Mouse (Mus musculus): ENCODE data around the gene Ptpn11. TPM values are rescaled to one million over a fixed set of nuclear protein-coding genes. Genes with fewer than 3 reads are reported as not detected.
A peak's percentile ranks its signal among the peaks of the same experiment; 100 is the strongest.

Gene Ptpn11
- total RNA-seq, 2 experiments from 2014 or later = 147 to 166 TPM

- DNase-seq = no peak
- intact Hi-C loops (cut with DNase I) = loop anchor here (10.0 kb wide), 1 partner anchor 233 kb away; no protein-coding TSS in a partner anchor
Observed at GRCm38 (mm10) chr5:121188265-121188664, 2.9 kb downstream of the Ptpn11 start.

- peak; percentile 61 to 65 for DNase-seq
- intact Hi-C loops (cut with DNase I) = loop anchor here (10.0 kb wide), 1 partner anchor 233 kb away; no protein-coding TSS in a partner anchor
Observed at GRCm38 (mm10) chr5:121187580-121188001, 3.6 kb downstream of the Ptpn11 start.

GRCm38 (mm10) chr5:121184945-121185551 is 6.1 kb downstream of the Ptpn11 start:
- DNase-seq = no peak
- intact Hi-C loops (cut with DNase I) = loop anchor here (10.0 kb wide), 1 partner anchor 230 kb away; no protein-coding TSS in a partner anchor

GRCm38 (mm10) chr5:121184375-121184774 is 6.8 kb downstream of the Ptpn11 start:
- intact Hi-C loops (cut with DNase I) = loop anchor here (10.0 kb wide), 1 partner anchor 230 kb away; no protein-coding TSS in a partner anchor
- DNase-seq = no peak

- intact Hi-C loops (cut with DNase I) = loop anchor here (10.0 kb wide), 1 partner anchor 228 kb away; no protein-coding TSS in a partner anchor
- no peak for DNase-seq
Observed at GRCm38 (mm10) chr5:121183269-121183668, 7.9 kb downstream of the Ptpn11 start.

- intact Hi-C loops (cut with DNase I) = no loop called here
- no peak for DNase-seq
Observed at GRCm38 (mm10) chr5:121179077-121179857, 11.9 kb downstream of the Ptpn11 start.

GRCm38 (mm10) chr5:121172835-121173234 is 18.4 kb downstream of the Ptpn11 start:
- intact Hi-C loops (cut with DNase I) = no loop called here
- no peak for DNase-seq

- no peak for DNase-seq
- intact Hi-C loops (cut with DNase I) = no loop called here
Observed at GRCm38 (mm10) chr5:121169588-121169987, 21.6 kb downstream of the Ptpn11 start.

GRCm38 (mm10) chr5:121166884-121167283 is 24.3 kb downstream of the Ptpn11 start:
- intact Hi-C loops (cut with DNase I) = no loop called here
- no peak for DNase-seq

- no peak for DNase-seq
- intact Hi-C loops (cut with DNase I) = no loop called here
Observed at GRCm38 (mm10) chr5:121162923-121163322, 28.3 kb downstream of the Ptpn11 start.

- intact Hi-C loops (cut with DNase I) = no loop called here
- DNase-seq = no peak
Observed at GRCm38 (mm10) chr5:121162285-121162684, 28.9 kb downstream of the Ptpn11 start.

- DNase-seq = no peak
- intact Hi-C loops (cut with DNase I) = no loop called here
Observed at GRCm38 (mm10) chr5:121158966-121159365, 32.2 kb downstream of the Ptpn11 start.

- DNase-seq = no peak
- intact Hi-C loops (cut with DNase I) = no loop called here
Observed at GRCm38 (mm10) chr5:121157489-121157888, 33.7 kb downstream of the Ptpn11 start.

- intact Hi-C loops (cut with DNase I) = no loop called here
- no peak for DNase-seq
Observed at GRCm38 (mm10) chr5:121157017-121157416, 34.2 kb downstream of the Ptpn11 start.

- no peak for DNase-seq
- intact Hi-C loops (cut with DNase I) = no loop called here
Observed at GRCm38 (mm10) chr5:121156121-121156520, 35.1 kb downstream of the Ptpn11 start.

- intact Hi-C loops (cut with DNase I) = no loop called here
Observed at GRCm38 (mm10) chr5:121150684-121151083, 40.5 kb downstream of the Ptpn11 start.

GRCm38 (mm10) chr5:121149246-121149645 is 42.0 kb downstream of the Ptpn11 start:
- no peak for DNase-seq
- intact Hi-C loops (cut with DNase I) = no loop called here

More at GRCm38 (mm10) chr5:121150684-121151083, 40.5 kb downstream of the Ptpn11 start:
- no peak for DNase-seq

GRCm38 (mm10) chr5:121146275-121146674 is 44.9 kb downstream of the Ptpn11 start:
- intact Hi-C loops (cut with DNase I) = no loop called here
- DNase-seq = peak in 1 of 2 experiments; percentile 16

- no peak for DNase-seq
- intact Hi-C loops (cut with DNase I) = no loop called here
Observed at GRCm38 (mm10) chr5:121145609-121146008, 45.6 kb downstream of the Ptpn11 start.

GRCm38 (mm10) chr5:121144441-121145238 is 46.6 kb downstream of the Ptpn11 start:
- intact Hi-C loops (cut with DNase I) = no loop called here
- DNase-seq = no peak

Data from heart, postnatal 14 days (tissue).